17 mouse cellular contexts compared by ENCODE assay signal in the genomic region with DNA sequence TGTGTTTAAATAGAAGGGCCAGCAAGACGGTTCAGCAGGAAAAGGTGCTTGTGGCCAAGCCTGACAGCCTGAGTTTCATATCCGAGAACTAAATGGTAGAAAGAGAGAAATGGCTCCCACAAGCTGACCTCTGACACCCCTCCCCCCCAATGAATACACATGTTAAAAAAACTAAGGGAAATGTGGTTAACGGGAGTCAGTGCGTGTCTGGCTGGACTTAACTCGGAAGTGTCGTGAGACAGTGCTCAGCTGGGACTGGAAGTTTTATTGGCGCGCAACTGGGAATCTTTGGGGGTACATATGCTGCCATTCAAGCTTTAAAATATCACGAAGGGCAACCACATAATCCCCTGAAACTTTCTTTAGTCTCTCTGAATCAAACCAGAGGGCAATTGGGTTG. TPM values are rescaled to one million over a fixed set of nuclear protein-coding genes. Genes with fewer than 3 reads are reported as not detected.
DNase-seq lines count a peak whose midpoint lies in the region; ATAC-seq and TF ChIP-seq lines count a peak whose summit lies in the region.
"Had no signal": no experiment of that assay in that cellular context is flagged by ENCODE, and none has a peak within 500 bp of the region (broad histone marks: within the 10 kb centered on the region; RNA-seq: fewer than 3 reads in every experiment).

No protein-coding gene starts in this region.

- no peak overlapping the region for H3K9ac ChIP-seq in hindbrain, embryonic 13.5 days
- no peak overlapping the region for H3K9ac ChIP-seq in lung, embryonic 14.5 days
- H3K9ac ChIP-seq in embryonic facial prominence, embryonic 12.5 days: no peak overlapping the region
- H3K9ac ChIP-seq: embryonic facial prominence, embryonic 15.5 days; liver, embryonic 14.5 days had no signal

- WGBS in hindbrain, embryonic 10.5 days: 75% methylated on average over 9 of the region's 9 CpGs
- 74% methylated on average over 9 of the region's 9 CpGs for WGBS in hindbrain, embryonic 13.5 days
- 38% methylated on average over 9 of the region's 9 CpGs for WGBS in lung, embryonic 14.5 days
- WGBS in embryonic facial prominence, embryonic 12.5 days: 52% methylated on average over 9 of the region's 9 CpGs
- WGBS in limb, embryonic 10.5 days: 81% methylated on average over 9 of the region's 9 CpGs

- no peaks in the 10 kb centered on the region for H3K36me3 ChIP-seq in hindbrain, embryonic 10.5 days
- no peaks in the 10 kb centered on the region for H3K36me3 ChIP-seq in hindbrain, embryonic 13.5 days
- no peaks in the 10 kb centered on the region for H3K36me3 ChIP-seq in lung, embryonic 14.5 days (ENCODE audit: insufficient read depth)
- no peaks in the 10 kb centered on the region for H3K36me3 ChIP-seq in embryonic facial prominence, embryonic 12.5 days
- no peaks in the 10 kb centered on the region for H3K36me3 ChIP-seq in limb, embryonic 10.5 days
- H3K36me3 ChIP-seq: embryonic facial prominence, embryonic 15.5 days had no signal

- no peak overlapping the region for H3K4me2 ChIP-seq in hindbrain, embryonic 13.5 days
- H3K4me2 ChIP-seq in lung, embryonic 14.5 days: peak overlapping the region; percentile 33; the same call in 1 of the 2 replicates
- H3K4me2 ChIP-seq in embryonic facial prominence, embryonic 12.5 days (replicated peaks): no peak overlapping the region
- H3K4me2 ChIP-seq: embryonic facial prominence, embryonic 15.5 days had no signal

- no peak for TF ChIP-seq CTCF in lung, embryonic 14.5 days (IDR thresholded peaks at IDR 0.05; ENCODE audit: low read depth)

- peak overlapping the region; percentile 66; the same call in 1 of the 2 replicates for H3K27ac ChIP-seq in hindbrain, embryonic 10.5 days
- H3K27ac ChIP-seq in hindbrain, embryonic 13.5 days: no peak overlapping the region; the same call in 1 of the 2 replicates
- peak overlapping the region; percentile 47 for H3K27ac ChIP-seq in lung, embryonic 14.5 days (ENCODE audit: low read depth)
- peak overlapping the region; percentile 57; the same call in 1 of the 2 replicates for H3K27ac ChIP-seq in embryonic facial prominence, embryonic 12.5 days
- H3K27ac ChIP-seq in limb, embryonic 10.5 days: peak overlapping the region; percentile 56
- H3K27ac ChIP-seq: embryonic facial prominence, embryonic 15.5 days; kidney, postnatal 0 days; liver, embryonic 14.5 days had no signal

- H3K4me1 ChIP-seq in hindbrain, embryonic 10.5 days (replicated peaks): peaks cover 34% of the 10 kb centered on the region
- peaks cover 2% of the 10 kb centered on the region; the same call in 1 of the 2 replicates for H3K4me1 ChIP-seq in hindbrain, embryonic 13.5 days (replicated peaks)
- peaks cover 14% of the 10 kb centered on the region for H3K4me1 ChIP-seq in lung, embryonic 14.5 days (ENCODE audit: insufficient read depth)
- H3K4me1 ChIP-seq in embryonic facial prominence, embryonic 12.5 days: peaks cover 29% of the 10 kb centered on the region
- H3K4me1 ChIP-seq in limb, embryonic 10.5 days: peaks cover 30% of the 10 kb centered on the region

- no peaks in the 10 kb centered on the region for H3K27me3 ChIP-seq in hindbrain, embryonic 10.5 days (ENCODE audit: insufficient read depth, poor library complexity, severe bottlenecking)
- H3K27me3 ChIP-seq in hindbrain, embryonic 13.5 days: no peaks in the 10 kb centered on the region
- H3K27me3 ChIP-seq in lung, embryonic 14.5 days (ENCODE audit: insufficient read depth, low read length): no peaks in the 10 kb centered on the region
- no peaks in the 10 kb centered on the region for H3K27me3 ChIP-seq in embryonic facial prominence, embryonic 12.5 days
- no peaks in the 10 kb centered on the region for H3K27me3 ChIP-seq in limb, embryonic 10.5 days (ENCODE audit: low read depth, poor library complexity, severe bottlenecking)
- H3K27me3 ChIP-seq: embryonic facial prominence, embryonic 15.5 days had no signal

- ATAC-seq in hindbrain, embryonic 13.5 days (ENCODE audit: low FRiP score): no peak
- peak; percentile 68 for ATAC-seq in lung, embryonic 14.5 days (ENCODE audit: insufficient read depth)
- ATAC-seq in embryonic facial prominence, embryonic 12.5 days (ENCODE audit: insufficient number of reproducible peaks, insufficient read depth, low FRiP score, low TSS enrichment): no peak
- ATAC-seq: activated CD4-positive, CD25-positive, alpha-beta regulatory T cell, adult 4 months; forebrain, embryonic 14.5 days had no signal

- H3K9me3 ChIP-seq in hindbrain, embryonic 10.5 days: no peaks in the 10 kb centered on the region
- no peaks in the 10 kb centered on the region for H3K9me3 ChIP-seq in hindbrain, embryonic 13.5 days
- H3K9me3 ChIP-seq in lung, embryonic 14.5 days (ENCODE audit: low read depth, low read length): no peaks in the 10 kb centered on the region
- H3K9me3 ChIP-seq in embryonic facial prominence, embryonic 12.5 days: no peaks in the 10 kb centered on the region
- H3K9me3 ChIP-seq in limb, embryonic 10.5 days (replicated peaks): no peaks in the 10 kb centered on the region
- H3K9me3 ChIP-seq: embryonic facial prominence, embryonic 15.5 days had no signal

- DNase-seq in hindbrain, embryonic 10.5 days (ENCODE audit: low spot score): no peak
- DNase-seq in lung, embryonic 14.5 days: peak; percentile 81
- no peak for DNase-seq in lung, adult 18-20 months
- no peak for DNase-seq in limb, embryonic 10.5 days (ENCODE audit: low spot score)
- no peak for DNase-seq in MN1 (ENCODE audit: low spot score)
- no peak for DNase-seq in spleen, adult 18-20 months
- DNase-seq: cerebellum, postnatal 25 days; heart, postnatal 4 days; left cerebral cortex, postnatal 4 days; right cerebral cortex, adult 18-20 months had no signal

- no peak overlapping the region for H3K4me3 ChIP-seq in hindbrain, embryonic 10.5 days
- H3K4me3 ChIP-seq in hindbrain, embryonic 13.5 days: no peak overlapping the region
- no peak overlapping the region for H3K4me3 ChIP-seq in lung, embryonic 14.5 days (ENCODE audit: low read depth, low read length)
- no peak overlapping the region for H3K4me3 ChIP-seq in embryonic facial prominence, embryonic 12.5 days
- no peak overlapping the region for H3K4me3 ChIP-seq in limb, embryonic 10.5 days
- H3K4me3 ChIP-seq: embryonic facial prominence, embryonic 15.5 days had no signal

RNA-seq across cellular contexts. Expression of a gene that starts 23.0 kb away (rescaled TPM):
- 49.0 and 49.2 TPM in 2 replicates for polyA plus RNA-seq in hindbrain, embryonic 10.5 days (2016; fragmentation: Nextera tagmentation; extraction: Ambion mirVana)
- 49.0 and 52.0 TPM in 2 replicates for polyA plus RNA-seq in hindbrain, embryonic 13.5 days (2015; fragmentation: Nextera tagmentation; extraction: Ambion mirVana)
- 67.8 and 70.5 TPM in 2 replicates for polyA plus RNA-seq in lung, embryonic 14.5 days (2014; fragmentation: Nextera tagmentation; extraction: Ambion mirVana)
- 61.6 and 61.9 TPM in 2 replicates for polyA plus RNA-seq in embryonic facial prominence, embryonic 12.5 days (2016; fragmentation: Nextera tagmentation; extraction: Ambion mirVana)
- polyA plus RNA-seq in limb, embryonic 10.5 days (2016; fragmentation: Nextera tagmentation; extraction: Ambion mirVana): 21.8 and 28.9 TPM in 2 replicates

RNA-seq across cellular contexts. Expression of a gene that starts 46.7 kb away (rescaled TPM):
- 287 and 400 TPM in 2 replicates for polyA plus RNA-seq in hindbrain, embryonic 10.5 days (2016; fragmentation: Nextera tagmentation; extraction: Ambion mirVana)
- polyA plus RNA-seq in hindbrain, embryonic 13.5 days (2015; fragmentation: Nextera tagmentation; extraction: Ambion mirVana): 1,231 and 1,258 TPM in 2 replicates
- polyA plus RNA-seq in lung, embryonic 14.5 days (2014; fragmentation: Nextera tagmentation; extraction: Ambion mirVana): 60.5 and 61.0 TPM in 2 replicates
- polyA plus RNA-seq in embryonic facial prominence, embryonic 12.5 days (2016; fragmentation: Nextera tagmentation; extraction: Ambion mirVana): 141 and 184 TPM in 2 replicates
- polyA plus RNA-seq in limb, embryonic 10.5 days (2016; fragmentation: Nextera tagmentation; extraction: Ambion mirVana): 25.7 and 33.5 TPM in 2 replicates
- polyA plus RNA-seq: activated CD4-positive, CD25-positive, alpha-beta regulatory T cell, adult 4 months had no signal
